Mouse (Mus musculus) olfactory bulb, adult 2 months (tissue): ENCODE data around the gene Olfr911-ps1.

ENCODE experiments used
- CTCF ChIP-seq: fragments of 200-500 bp; IDR thresholded peaks from 2 replicates; pipeline ENCODE4 v1.5.1; 2012; ENCODE audit warnings: low read depth, mild to moderate bottlenecking, low read length, moderate library complexity; ENCODE audit not compliant: insufficient read depth
- POLR2A ChIP-seq: fragments of 200-500 bp; IDR thresholded peaks from 2 replicates; pipeline ENCODE4 v1.6.1; 2012; ENCODE audit warnings: mild to moderate bottlenecking, low read depth, low read length, moderate library complexity; ENCODE audit not compliant: insufficient read depth

DNA sequence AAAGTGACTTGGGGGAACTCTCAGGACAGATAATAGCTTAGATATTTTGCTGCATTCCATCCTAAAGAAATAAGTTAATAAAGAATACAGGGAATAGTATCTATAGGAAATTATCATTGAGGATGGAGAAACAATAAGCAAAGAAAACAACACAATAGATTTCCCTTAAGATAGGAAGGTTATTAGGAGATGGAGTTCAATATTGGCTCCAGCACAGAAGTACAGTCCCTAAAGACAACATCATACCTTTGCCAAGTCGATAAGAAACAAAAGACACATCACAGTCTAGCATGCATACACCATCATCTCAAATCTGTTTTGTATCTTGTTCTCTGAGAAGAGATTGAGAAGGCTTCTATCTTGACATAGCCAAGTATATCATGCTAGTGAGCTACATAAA lies at the start of gene Olfr911-ps1:
- no peak for TF ChIP-seq CTCF
- TF ChIP-seq POLR2A: no peak
